Mouse (Mus musculus): Measurements from ENCODE around the gene Btnl10. TPM values are rescaled to one million over a fixed set of nuclear protein-coding genes. Genes with fewer than 3 reads are reported as not detected.
A peak's percentile ranks its signal among the peaks of the same experiment; 100 is the strongest.

Gene Btnl10
- polyA plus RNA-seq, 1 experiment from 2014 or later: not detected

DNA sequence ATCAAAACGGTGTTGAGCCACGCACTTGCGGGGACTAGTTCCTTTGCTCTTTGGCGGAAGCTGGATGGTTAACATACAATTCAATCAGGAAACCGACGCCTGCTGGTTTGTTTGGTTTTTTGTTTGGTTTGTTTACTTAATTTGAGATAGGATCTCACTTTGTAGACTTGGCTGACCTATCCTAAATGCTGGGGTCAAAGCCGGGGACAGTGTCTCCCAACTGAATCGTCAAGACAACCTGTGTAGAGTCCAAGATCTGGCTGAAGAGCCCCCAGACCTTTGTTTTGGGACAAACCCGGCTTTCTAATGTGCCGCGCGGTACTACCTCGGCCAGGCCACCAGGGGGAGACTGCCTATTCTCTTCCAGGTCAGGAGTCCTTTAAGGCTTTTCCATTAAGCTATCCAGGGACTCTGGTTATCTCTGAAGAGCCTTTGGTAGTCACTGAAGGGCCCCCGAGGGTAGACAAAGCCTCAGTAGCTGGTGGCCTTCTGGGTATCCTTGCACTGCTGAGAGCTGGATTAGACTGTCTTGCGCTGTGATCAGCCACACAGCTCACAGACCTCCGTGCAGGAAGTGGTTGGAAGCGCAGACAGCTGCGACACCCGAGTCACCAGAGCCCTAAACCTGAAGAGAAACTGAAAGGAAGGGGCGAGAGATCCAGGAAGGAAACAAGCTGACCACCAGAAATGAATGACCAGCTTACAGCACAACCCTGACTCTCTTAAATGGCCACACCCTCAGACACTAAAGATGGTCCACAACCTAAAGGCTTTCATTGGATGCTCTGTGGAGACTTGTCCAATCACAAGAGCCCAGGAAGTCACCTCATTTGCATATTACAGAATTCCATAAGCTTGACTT lies 10.3 kb downstream of the Btnl10 start:
- Histone ChIP-seq H3K4me1 (ENCODE audit: control insufficient read depth, insufficient read depth, low read length) (peaks cover 3% of the 10 kb centered on the region; the same call in 1 of the 2 replicates), H3K9me3 (ENCODE audit: control insufficient read depth, low read length) (no peaks in the 10 kb centered on the region), H3K9ac (ENCODE audit: low read length) (no peak overlapping the region; the same call in 1 of the 2 replicates), H3K27me3 (ENCODE audit: control insufficient read depth, insufficient read depth, low read length) (no peaks in the 10 kb centered on the region), H3K27ac (ENCODE audit: low read depth, low read length) (peak overlapping the region; percentile 35; the same call in 1 of the 2 replicates), H3K36me3 (ENCODE audit: control insufficient read depth, insufficient read depth, low read length) (peaks cover 3% of the 10 kb centered on the region), H3K4me3 (ENCODE audit: low read depth, low read length) (no peak overlapping the region), H3K4me2 (peak overlapping the region; percentile 23; the same call in 1 of the 2 replicates)
- DNase-seq (ENCODE audit: low spot score, missing footprints) (peak; percentile 96), ATAC-seq (ENCODE audit: low FRiP score) (peak; percentile 73; the same call in 1 of the 2 replicates)
- 36% methylated on average over 20 of the region's 20 CpGs for WGBS

DNA sequence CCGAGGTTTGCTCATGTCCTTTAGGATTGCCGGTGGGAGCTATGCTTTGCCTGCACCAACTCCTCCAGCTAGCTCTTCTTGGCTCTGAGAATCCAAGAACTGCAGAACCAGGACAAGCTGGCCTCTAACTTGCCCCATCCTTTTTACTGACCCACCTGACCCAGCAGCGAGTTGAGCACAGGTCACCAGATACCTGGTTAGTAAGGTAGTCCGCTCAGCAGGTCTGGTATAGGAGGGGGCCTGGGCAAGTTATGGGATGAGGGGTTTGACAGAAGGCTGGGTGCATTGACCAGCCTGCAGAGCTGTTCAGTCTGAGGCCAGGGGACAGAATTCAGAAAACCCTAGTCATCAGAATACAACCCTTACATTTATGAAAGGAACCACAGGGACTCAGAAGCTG lies 11.3 kb downstream of the Btnl10 start:
- no peaks in the 10 kb centered on the region for H3K9me3 ChIP-seq (ENCODE audit: control insufficient read depth, low read length)
- no peak for ATAC-seq (ENCODE audit: low FRiP score)
- WGBS: 75% methylated on average over 4 of the region's 4 CpGs

DNA sequence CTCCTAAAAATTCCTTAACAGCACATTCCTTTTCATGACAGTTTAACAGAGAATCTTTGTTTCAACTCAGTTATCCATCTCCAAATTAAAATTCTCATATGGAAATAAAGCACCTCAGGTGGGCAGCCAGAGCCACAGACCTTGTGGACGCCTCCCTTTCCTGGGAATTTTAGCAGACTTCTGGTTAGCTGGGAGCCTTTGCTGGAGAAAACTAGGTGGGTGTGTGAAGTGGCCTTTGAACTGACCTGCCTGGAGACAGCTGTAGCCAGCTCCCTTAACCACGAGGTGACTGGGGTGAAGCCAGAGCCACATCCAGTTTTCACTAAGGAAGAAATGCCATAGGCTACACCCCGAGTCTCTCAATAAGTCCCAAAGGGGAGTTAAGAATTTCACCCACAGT lies 11.9 kb downstream of the Btnl10 start:
- no peak for ATAC-seq (ENCODE audit: low FRiP score)
- 58% methylated on average over 3 of the region's 3 CpGs for WGBS

More for the DNA sequence above, 11.3 kb downstream of the Btnl10 start:
- no peak for DNase-seq (ENCODE audit: low spot score, missing footprints)
- peaks cover 9% of the 10 kb centered on the region for H3K36me3 ChIP-seq (ENCODE audit: control insufficient read depth, insufficient read depth, low read length)
- no peak overlapping the region for H3K27ac ChIP-seq (ENCODE audit: low read depth, low read length)
- no peak overlapping the region for H3K4me2 ChIP-seq
- no peaks in the 10 kb centered on the region for H3K27me3 ChIP-seq (ENCODE audit: control insufficient read depth, insufficient read depth, low read length)
- H3K4me3 ChIP-seq (ENCODE audit: low read depth, low read length): no peak overlapping the region
- H3K9ac ChIP-seq (ENCODE audit: low read length): no peak overlapping the region
- peaks cover 3% of the 10 kb centered on the region; the same call in 1 of the 2 replicates for H3K4me1 ChIP-seq (ENCODE audit: control insufficient read depth, insufficient read depth, low read length)

DNA sequence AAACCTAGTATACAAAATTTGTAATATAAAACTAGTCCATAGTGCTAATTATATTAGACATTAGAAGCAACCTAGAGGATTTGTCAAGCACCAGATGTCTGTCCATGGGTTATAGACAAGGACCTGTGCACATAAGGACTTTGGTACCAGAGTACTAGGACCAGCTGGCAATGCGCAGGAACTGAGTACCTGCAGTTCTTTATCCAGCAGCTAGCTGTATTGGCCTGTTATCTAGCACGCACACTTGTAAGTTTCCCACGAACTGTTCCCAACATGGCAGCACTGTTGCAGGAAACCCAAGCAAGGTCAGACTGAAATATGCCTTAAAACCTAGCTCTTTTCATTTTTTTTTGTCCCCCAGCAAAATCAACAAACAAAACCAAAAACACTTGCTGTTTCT lies 12.5 kb downstream of the Btnl10 start:
- 97% methylated on average over 3 of the region's 3 CpGs for WGBS
- Histone ChIP-seq H3K4me3 (ENCODE audit: low read depth, low read length) (no peak overlapping the region), H3K9me3 (ENCODE audit: control insufficient read depth, low read length) (no peaks in the 10 kb centered on the region)

More for the DNA sequence above, 11.9 kb downstream of the Btnl10 start:
- Histone ChIP-seq H3K4me1 (ENCODE audit: control insufficient read depth, insufficient read depth, low read length) (peaks cover 3% of the 10 kb centered on the region; the same call in 1 of the 2 replicates), H3K9ac (ENCODE audit: low read length) (no peak overlapping the region), H3K36me3 (ENCODE audit: control insufficient read depth, insufficient read depth, low read length) (peaks cover 9% of the 10 kb centered on the region), H3K4me2 (no peak overlapping the region), H3K4me3 (ENCODE audit: low read depth, low read length) (no peak overlapping the region), H3K27me3 (ENCODE audit: control insufficient read depth, insufficient read depth, low read length) (no peaks in the 10 kb centered on the region), H3K27ac (ENCODE audit: low read depth, low read length) (no peak overlapping the region), H3K9me3 (ENCODE audit: control insufficient read depth, low read length) (no peaks in the 10 kb centered on the region)
- DNase-seq (ENCODE audit: low spot score, missing footprints): no peak

DNA sequence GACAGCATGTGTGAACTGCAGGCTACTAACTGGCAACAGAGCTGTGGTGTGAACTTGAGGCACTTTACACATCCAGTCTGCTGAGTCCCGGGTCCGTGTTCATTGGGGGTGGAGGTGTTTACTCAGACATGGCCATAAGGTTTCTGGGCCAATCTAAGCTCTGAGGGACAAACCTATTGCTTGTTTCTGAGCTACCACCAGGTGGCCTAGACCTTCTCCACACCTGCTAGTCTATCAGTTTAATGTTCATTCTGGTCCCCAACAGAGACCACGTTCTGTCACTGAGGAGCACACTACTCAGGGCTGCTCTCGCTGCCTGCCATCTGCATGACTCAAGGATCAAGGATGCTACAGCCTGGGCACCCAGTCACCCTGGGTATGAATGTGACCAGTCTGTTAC lies 13.9 kb downstream of the Btnl10 start:
- DNase-seq (ENCODE audit: low spot score, missing footprints): no peak
- 78% methylated on average over 4 of the region's 4 CpGs for WGBS
- ATAC-seq (ENCODE audit: low FRiP score): no peak
- Histone ChIP-seq H3K27ac (ENCODE audit: low read depth, low read length) (no peak overlapping the region), H3K4me1 (ENCODE audit: control insufficient read depth, insufficient read depth, low read length) (peaks cover 3% of the 10 kb centered on the region; the same call in 1 of the 2 replicates), H3K9me3 (ENCODE audit: control insufficient read depth, low read length) (no peaks in the 10 kb centered on the region), H3K27me3 (ENCODE audit: control insufficient read depth, insufficient read depth, low read length) (no peaks in the 10 kb centered on the region), H3K4me3 (ENCODE audit: low read depth, low read length) (no peak overlapping the region), H3K36me3 (ENCODE audit: control insufficient read depth, insufficient read depth, low read length) (peaks cover 13% of the 10 kb centered on the region), H3K4me2 (no peak overlapping the region), H3K9ac (ENCODE audit: low read length) (no peak overlapping the region)

More for the DNA sequence above, 12.5 kb downstream of the Btnl10 start:
- Histone ChIP-seq H3K27me3 (ENCODE audit: control insufficient read depth, insufficient read depth, low read length) (no peaks in the 10 kb centered on the region), H3K4me2 (no peak overlapping the region), H3K4me1 (ENCODE audit: control insufficient read depth, insufficient read depth, low read length) (peaks cover 3% of the 10 kb centered on the region; the same call in 1 of the 2 replicates), H3K27ac (ENCODE audit: low read depth, low read length) (no peak overlapping the region), H3K36me3 (ENCODE audit: control insufficient read depth, insufficient read depth, low read length) (peaks cover 11% of the 10 kb centered on the region), H3K9ac (ENCODE audit: low read length) (no peak overlapping the region)
- no peak for DNase-seq (ENCODE audit: low spot score, missing footprints)
- no peak for ATAC-seq (ENCODE audit: low FRiP score)

DNA sequence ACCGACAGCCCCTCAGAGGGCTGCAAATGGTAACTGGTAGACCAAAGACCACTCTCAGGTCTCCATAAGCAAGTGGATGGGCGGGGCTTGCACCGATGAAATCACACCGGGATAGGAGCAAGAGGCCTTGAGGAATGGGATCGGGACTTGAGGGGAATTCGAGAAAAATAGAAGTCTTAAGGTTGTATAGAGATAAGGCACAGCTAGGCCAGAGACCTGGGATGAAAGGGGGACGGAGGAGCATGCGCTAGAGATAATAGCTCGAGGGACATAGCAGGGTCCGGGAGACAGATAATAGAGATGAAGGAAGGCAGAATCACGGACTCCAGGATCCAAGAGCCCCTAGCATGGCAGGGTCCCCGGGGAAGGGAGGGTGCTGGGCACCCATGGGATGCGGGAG lies 20.2 kb downstream of the Btnl10 start:
- Histone ChIP-seq H3K4me2 (peak overlapping the region; percentile 98), H3K9ac (ENCODE audit: low read length) (peak overlapping the region; percentile 97), H3K4me1 (ENCODE audit: control insufficient read depth, insufficient read depth, low read length) (peaks cover 14% of the 10 kb centered on the region), H3K27ac (ENCODE audit: low read depth, low read length) (peak overlapping the region; percentile 84), H3K36me3 (ENCODE audit: control insufficient read depth, insufficient read depth, low read length) (peaks cover 12% of the 10 kb centered on the region), H3K4me3 (ENCODE audit: low read depth, low read length) (peak overlapping the region; percentile 90), H3K27me3 (ENCODE audit: control insufficient read depth, insufficient read depth, low read length) (no peaks in the 10 kb centered on the region), H3K9me3 (ENCODE audit: control insufficient read depth, low read length) (no peaks in the 10 kb centered on the region)
- DNase-seq (ENCODE audit: low spot score, missing footprints) (peak; percentile 93), ATAC-seq (ENCODE audit: low FRiP score) (peak; percentile 17; the same call in 1 of the 2 replicates)
- 3% methylated on average over 13 of the region's 13 CpGs for WGBS

DNA sequence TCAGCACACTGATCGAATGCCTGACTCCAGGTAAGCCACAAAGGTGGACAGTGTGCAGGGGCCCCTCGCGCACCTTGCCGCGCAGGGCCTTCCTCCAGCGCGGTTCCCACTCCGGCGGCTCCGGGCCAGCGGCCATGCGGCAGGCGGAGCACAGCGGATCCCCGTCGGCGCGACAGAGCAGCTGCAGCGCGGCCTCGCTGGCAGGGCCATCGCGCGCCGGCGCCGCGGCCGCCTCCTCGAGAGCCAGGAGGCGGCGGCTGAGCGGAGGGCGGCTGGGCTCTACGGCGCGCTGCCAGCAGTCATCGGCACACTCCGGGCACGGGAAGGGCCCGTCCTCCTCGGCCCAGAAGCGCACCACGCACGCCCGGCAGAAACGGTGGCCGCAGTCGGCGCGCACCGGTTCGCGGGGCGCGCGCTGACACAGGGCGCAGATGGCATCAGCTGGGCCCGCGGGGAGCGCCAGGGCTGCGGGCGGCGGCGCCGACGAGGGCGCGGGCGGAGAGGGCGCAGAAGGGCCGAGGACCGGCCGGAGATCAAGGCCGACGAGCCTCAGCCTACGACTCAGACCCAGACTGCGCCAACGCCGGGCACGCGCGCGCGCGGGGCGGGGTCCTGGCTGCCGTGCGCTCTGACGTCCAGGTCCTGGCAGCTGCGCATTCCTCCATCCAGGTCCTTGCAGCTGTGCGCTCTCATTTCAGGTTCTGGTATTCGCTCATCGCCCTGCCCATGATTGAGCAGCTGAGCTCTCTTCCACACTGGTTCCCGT lies 20.8 kb downstream of the Btnl10 start, which contains the start of gene Rnf187:
Gene Rnf187 (minus strand): TSS at position 595 of the 766 bp plus-strand sequence.
- H3K4me3 ChIP-seq (ENCODE audit: low read depth, low read length): peak within 1 kb of the TSS; percentile 90
- peaks cover 8% of the 10 kb centered on the region for H3K36me3 ChIP-seq (ENCODE audit: control insufficient read depth, insufficient read depth, low read length)
- WGBS: under 1% methylated on average over 87 of the region's 95 CpGs
- ATAC-seq (ENCODE audit: low FRiP score) (peak; percentile 96), DNase-seq (ENCODE audit: low spot score, missing footprints) (peak; percentile 100)
- no peaks in the 10 kb centered on the region for H3K9me3 ChIP-seq (ENCODE audit: control insufficient read depth, low read length)
- peak within 1 kb of the TSS; percentile 97 for H3K9ac ChIP-seq (ENCODE audit: low read length)
- peaks cover 14% of the 10 kb centered on the region for H3K4me1 ChIP-seq (ENCODE audit: control insufficient read depth, insufficient read depth, low read length)
- H3K27ac ChIP-seq (ENCODE audit: low read depth, low read length): peak within 1 kb of the TSS; percentile 84
- no peaks in the 10 kb centered on the region for H3K27me3 ChIP-seq (ENCODE audit: control insufficient read depth, insufficient read depth, low read length)
- peak within 1 kb of the TSS; percentile 98 for H3K4me2 ChIP-seq

DNA sequence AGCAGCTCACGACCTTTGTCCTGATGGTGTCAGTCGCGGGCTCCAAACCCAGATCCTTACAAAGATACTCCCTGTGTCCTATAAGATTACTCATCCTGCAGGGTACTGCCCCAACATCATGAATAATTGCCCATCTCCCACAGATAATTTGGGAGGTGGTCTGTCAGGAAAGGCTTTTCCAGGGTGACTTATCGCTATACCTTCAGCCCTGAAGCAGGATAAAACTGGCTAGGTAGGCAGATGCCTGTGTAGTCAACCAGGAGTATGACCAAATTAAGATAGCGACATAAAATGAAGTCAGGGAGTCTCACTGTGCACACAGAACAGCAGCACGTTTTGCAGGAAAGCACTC lies 21.4 kb downstream of the Btnl10 start:
- no peak for DNase-seq (ENCODE audit: low spot score, missing footprints)
- WGBS: 17% methylated on average over 6 of the region's 6 CpGs
- H3K4me2 ChIP-seq: peak overlapping the region; percentile 98
- no peak for ATAC-seq (ENCODE audit: low FRiP score)
- H3K4me3 ChIP-seq (ENCODE audit: low read depth, low read length): peak overlapping the region; percentile 90; the same call in 1 of the 2 replicates
- H3K27ac ChIP-seq (ENCODE audit: low read depth, low read length): peak overlapping the region; percentile 72
- H3K27me3 ChIP-seq (ENCODE audit: control insufficient read depth, insufficient read depth, low read length): no peaks in the 10 kb centered on the region
- H3K36me3 ChIP-seq (ENCODE audit: control insufficient read depth, insufficient read depth, low read length): peaks cover 5% of the 10 kb centered on the region; the same call in 1 of the 2 replicates
- no peaks in the 10 kb centered on the region for H3K9me3 ChIP-seq (ENCODE audit: control insufficient read depth, low read length)
- H3K9ac ChIP-seq (ENCODE audit: low read length): peak overlapping the region; percentile 97
- H3K4me1 ChIP-seq (ENCODE audit: control insufficient read depth, insufficient read depth, low read length): peaks cover 14% of the 10 kb centered on the region

Data from midbrain, embryonic 11.5 days (tissue).